8 mouse cellular contexts compared by ENCODE assay signal in genomic region chr3:36863881-36864280, GRCm38 (mm10). TPM values are rescaled to one million over a fixed set of nuclear protein-coding genes. Genes with fewer than 3 reads are reported as not detected.
A peak's percentile ranks its signal among the peaks of the same experiment; 100 is the strongest.
DNase-seq lines count a peak whose midpoint lies in the region; ATAC-seq lines count a peak whose summit lies in the region.

No protein-coding gene starts in this region.

- no peak for ATAC-seq in lung, embryonic 15.5 days (ENCODE audit: borderline replicate concordance, extremely low read depth, low FRiP score, low TSS enrichment)
- ATAC-seq in embryonic facial prominence, embryonic 13.5 days (ENCODE audit: insufficient number of reproducible peaks, insufficient read depth, low FRiP score, low TSS enrichment, low read depth), result no peak
- no peak for ATAC-seq in intestine, embryonic 16.5 days
- ATAC-seq in neural tube, embryonic 13.5 days (ENCODE audit: low read depth), result no peak

- H3K27me3 ChIP-seq in lung, embryonic 15.5 days, result no peaks in the 10 kb centered on the region
- H3K27me3 ChIP-seq in embryonic facial prominence, embryonic 13.5 days, result no peaks in the 10 kb centered on the region
- no peaks in the 10 kb centered on the region for H3K27me3 ChIP-seq in intestine, embryonic 16.5 days (replicated peaks; ENCODE audit: control insufficient read depth, insufficient read depth, low read length)
- no peaks in the 10 kb centered on the region for H3K27me3 ChIP-seq in neural tube, embryonic 13.5 days

- H3K9me3 ChIP-seq in lung, embryonic 15.5 days, result no peaks in the 10 kb centered on the region
- no peaks in the 10 kb centered on the region for H3K9me3 ChIP-seq in embryonic facial prominence, embryonic 13.5 days
- no peaks in the 10 kb centered on the region for H3K9me3 ChIP-seq in intestine, embryonic 16.5 days (ENCODE audit: control insufficient read depth, low read length)
- no peaks in the 10 kb centered on the region for H3K9me3 ChIP-seq in neural tube, embryonic 13.5 days

- H3K36me3 ChIP-seq in lung, embryonic 15.5 days, result peaks cover 13% of the 10 kb centered on the region
- peaks cover 29% of the 10 kb centered on the region for H3K36me3 ChIP-seq in embryonic facial prominence, embryonic 13.5 days
- peaks cover 9% of the 10 kb centered on the region for H3K36me3 ChIP-seq in intestine, embryonic 16.5 days (ENCODE audit: control insufficient read depth, insufficient read depth, low read length)
- peaks cover 27% of the 10 kb centered on the region for H3K36me3 ChIP-seq in neural tube, embryonic 13.5 days

- H3K4me3 ChIP-seq in lung, embryonic 15.5 days, result peak overlapping the region; percentile 92
- H3K4me3 ChIP-seq in embryonic facial prominence, embryonic 13.5 days, result peak overlapping the region; percentile 82
- peak overlapping the region; percentile 93 for H3K4me3 ChIP-seq in intestine, embryonic 16.5 days (ENCODE audit: low read length)
- H3K4me3 ChIP-seq in neural tube, embryonic 13.5 days, result peak overlapping the region; percentile 82

- peak overlapping the region; percentile 83 for H3K9ac ChIP-seq in lung, embryonic 15.5 days
- H3K9ac ChIP-seq in embryonic facial prominence, embryonic 13.5 days, result peak overlapping the region; percentile 90
- H3K9ac ChIP-seq in intestine, embryonic 16.5 days (ENCODE audit: low read depth, low read length), result peak overlapping the region; percentile 89
- H3K9ac ChIP-seq in neural tube, embryonic 13.5 days, result peak overlapping the region; percentile 92

- peaks cover 5% of the 10 kb centered on the region for H3K4me1 ChIP-seq in lung, embryonic 15.5 days
- H3K4me1 ChIP-seq in embryonic facial prominence, embryonic 13.5 days, result peaks cover 5% of the 10 kb centered on the region; the same call in 1 of the 2 replicates
- H3K4me1 ChIP-seq in intestine, embryonic 16.5 days (ENCODE audit: control insufficient read depth, insufficient read depth, low read length), result peaks cover 3% of the 10 kb centered on the region
- peaks cover 6% of the 10 kb centered on the region for H3K4me1 ChIP-seq in neural tube, embryonic 13.5 days (replicated peaks)

- H3K27ac ChIP-seq in lung, embryonic 15.5 days, result no peak overlapping the region
- H3K27ac ChIP-seq in embryonic facial prominence, embryonic 13.5 days, result no peak overlapping the region
- no peak overlapping the region for H3K27ac ChIP-seq in intestine, embryonic 16.5 days (ENCODE audit: low read length)
- H3K27ac ChIP-seq in neural tube, embryonic 13.5 days (replicated peaks), result no peak overlapping the region

- 56% methylated on average over 4 of the region's 4 CpGs for WGBS in lung, embryonic 15.5 days
- 77% methylated on average over 4 of the region's 4 CpGs for WGBS in embryonic facial prominence, embryonic 13.5 days
- 57% methylated on average over 4 of the region's 4 CpGs for WGBS in intestine, embryonic 16.5 days
- WGBS in neural tube, embryonic 13.5 days, result 85% methylated on average over 4 of the region's 4 CpGs

- no peak for DNase-seq in lung, adult 18-20 months
- no peak for DNase-seq in thymus, postnatal 10 days (ENCODE audit: low spot score in 2 of 2)
- no peak for DNase-seq in urinary bladder, postnatal 36 days (ENCODE audit: low spot score in 2 of 2)
- no peak for DNase-seq in layer of hippocampus, adult 11-12 months (ENCODE audit: low spot score)

- peak overlapping the region; percentile 63 for H3K4me2 ChIP-seq in lung, embryonic 15.5 days
- H3K4me2 ChIP-seq in embryonic facial prominence, embryonic 13.5 days, result peak overlapping the region; percentile 70
- H3K4me2 ChIP-seq in intestine, embryonic 16.5 days (ENCODE audit: low read depth, low read length), result peak overlapping the region; percentile 58
- H3K4me2 ChIP-seq in neural tube, embryonic 13.5 days, result peak overlapping the region; percentile 73

RNA-seq across cellular contexts. Expression of gene 4932438A13Rik, which starts 1.0 kb away (rescaled TPM):
- polyA plus RNA-seq in lung, embryonic 15.5 days (2015; fragmentation: Nextera tagmentation; extraction: Ambion mirVana), result 40.9 and 48.7 TPM in 2 replicates
- 58.0 and 61.0 TPM in 2 replicates for polyA plus RNA-seq in embryonic facial prominence, embryonic 13.5 days (2015; fragmentation: Nextera tagmentation; extraction: Ambion mirVana)
- polyA plus RNA-seq in intestine, embryonic 16.5 days (2015; fragmentation: Nextera tagmentation; extraction: Ambion mirVana), result 34.3 and 37.1 TPM in 2 replicates
- polyA plus RNA-seq in neural tube, embryonic 13.5 days (2015; fragmentation: Nextera tagmentation; extraction: Ambion mirVana), result 55.8 and 59.7 TPM in 2 replicates
